ENCODE assay signal across 12 mouse cellular contexts in the genomic region with DNA sequence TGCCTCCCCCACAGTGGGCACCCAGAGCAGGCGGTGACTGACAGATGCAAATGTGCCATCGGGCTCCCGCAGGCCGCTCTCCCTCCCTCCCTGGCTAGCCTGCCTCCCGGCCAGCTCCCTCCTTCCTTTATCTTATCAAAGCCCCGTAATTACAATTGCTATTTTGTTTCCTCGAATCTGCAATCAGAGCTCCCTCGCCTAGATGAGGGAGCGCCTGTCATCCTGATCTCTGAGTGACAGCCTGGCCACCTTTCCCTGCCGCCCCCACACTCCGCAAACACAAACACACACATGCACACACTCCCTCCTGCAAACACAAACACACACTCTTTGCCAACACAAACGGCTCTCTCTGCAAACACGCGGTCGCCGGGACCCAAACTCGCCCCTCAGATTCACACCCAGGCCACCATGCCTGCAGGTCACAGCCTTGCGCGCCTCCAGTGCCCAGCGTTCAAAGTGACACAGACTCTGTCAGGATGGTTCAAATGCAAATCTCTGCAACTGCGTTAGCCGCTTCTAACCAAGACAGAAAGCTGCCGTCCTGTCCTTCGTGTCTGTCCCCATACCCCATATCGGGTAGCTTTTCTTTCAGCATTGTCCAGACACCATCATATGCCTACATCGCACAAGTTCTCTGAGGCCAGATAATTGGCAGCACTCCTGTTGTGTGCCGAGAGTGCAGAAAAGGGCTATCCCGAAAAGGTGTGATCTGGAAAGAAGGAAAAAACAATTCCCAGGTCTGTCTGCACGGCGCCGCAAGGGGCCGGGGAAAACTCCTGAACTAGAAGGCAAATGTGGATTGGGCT. TPM values are rescaled to one million over a fixed set of nuclear protein-coding genes. Genes with fewer than 3 reads are reported as not detected.
DNase-seq lines count a peak whose midpoint lies in the region; ATAC-seq lines count a peak whose summit lies in the region.
"Had no signal": no experiment of that assay in that cellular context is flagged by ENCODE, and none has a peak within 500 bp of the region (broad histone marks: within the 10 kb centered on the region; RNA-seq: fewer than 3 reads in every experiment).

No protein-coding gene starts in this region.

- under 1% methylated on average over 32 of the region's 32 CpGs for WGBS in forebrain, embryonic 10.5 days
- 2% methylated on average over 32 of the region's 32 CpGs for WGBS in forebrain, embryonic 14.5 days
- WGBS in kidney, embryonic 16.5 days, result 5% methylated on average over 32 of the region's 32 CpGs
- 4% methylated on average over 32 of the region's 32 CpGs for WGBS in kidney, embryonic 14.5 days
- 3% methylated on average over 32 of the region's 32 CpGs for WGBS in limb, embryonic 11.5 days

- DNase-seq in forebrain, embryonic 10.5 days (ENCODE audit: extremely low spot score, low spot score), result peak; percentile 43
- DNase-seq in forebrain, embryonic 14.5 days (ENCODE audit: low spot score), result no peak
- DNase-seq in ZHBTc4 (ENCODE audit: low read depth, low spot score), result peak; percentile 25
- peak; percentile 58 for DNase-seq in limb, embryonic 11.5 days (ENCODE audit: low spot score)
- no peak for DNase-seq in frontal cortex, postnatal 10 days (ENCODE audit: low spot score in 2 of 2)

- no peak for ATAC-seq in forebrain, embryonic 14.5 days
- no peak for ATAC-seq in kidney, embryonic 16.5 days (ENCODE audit: low FRiP score, low TSS enrichment)
- no peak for ATAC-seq in kidney, embryonic 14.5 days (ENCODE audit: low FRiP score, low TSS enrichment)
- ATAC-seq in limb, embryonic 11.5 days (ENCODE audit: insufficient number of reproducible peaks, low FRiP score, low TSS enrichment, low read depth), result no peak
- no peak for ATAC-seq in erythroblast, adult 5-6 weeks (replicated peaks; ENCODE audit: low FRiP score, poor library complexity, severe bottlenecking)

- H3K27ac ChIP-seq in forebrain, embryonic 10.5 days, result no peak overlapping the region
- no peak overlapping the region for H3K27ac ChIP-seq in forebrain, embryonic 14.5 days (ENCODE audit: low read depth, low read length)
- H3K27ac ChIP-seq in kidney, embryonic 16.5 days (ENCODE audit: low read length), result no peak overlapping the region
- H3K27ac ChIP-seq in kidney, embryonic 14.5 days (ENCODE audit: low read depth, low read length), result no peak overlapping the region
- no peak overlapping the region for H3K27ac ChIP-seq in limb, embryonic 11.5 days (replicated peaks; ENCODE audit: low read depth, low read length)

- H3K9ac ChIP-seq in forebrain, embryonic 14.5 days (ENCODE audit: low read length), result no peak overlapping the region
- no peak overlapping the region for H3K9ac ChIP-seq in kidney, embryonic 16.5 days (replicated peaks; ENCODE audit: low read length)
- H3K9ac ChIP-seq in kidney, embryonic 14.5 days (ENCODE audit: low read depth, low read length), result no peak overlapping the region
- H3K9ac ChIP-seq in limb, embryonic 11.5 days (ENCODE audit: low read length), result no peak overlapping the region

- H3K4me3 ChIP-seq in forebrain, embryonic 10.5 days, result peak overlapping the region; percentile 6; the same call in 1 of the 2 replicates
- H3K4me3 ChIP-seq in forebrain, embryonic 14.5 days (ENCODE audit: low read depth, low read length), result no peak overlapping the region
- H3K4me3 ChIP-seq in kidney, embryonic 16.5 days (ENCODE audit: low read length), result 0 out of 2 replicates have a peak overlapping the region, but pooled peaks have one; percentile 10
- H3K4me3 ChIP-seq in kidney, embryonic 14.5 days (ENCODE audit: low read length), result no peak overlapping the region
- H3K4me3 ChIP-seq in limb, embryonic 11.5 days (ENCODE audit: low read depth, low read length), result no peak overlapping the region
- H3K4me3 ChIP-seq: erythroblast, embryonic 14.5 days had no signal

- peaks cover 8% of the 10 kb centered on the region; the same call in 1 of the 2 replicates for H3K36me3 ChIP-seq in forebrain, embryonic 10.5 days (replicated peaks)
- peaks cover 1% of the 10 kb centered on the region; the same call in 1 of the 2 replicates for H3K36me3 ChIP-seq in forebrain, embryonic 14.5 days (ENCODE audit: control insufficient read depth, insufficient read depth, low read length)
- H3K36me3 ChIP-seq in kidney, embryonic 16.5 days (ENCODE audit: insufficient read depth, low read length), result no peaks in the 10 kb centered on the region
- peaks cover 1% of the 10 kb centered on the region; the same call in 1 of the 2 replicates for H3K36me3 ChIP-seq in kidney, embryonic 14.5 days (ENCODE audit: control insufficient read depth, insufficient read depth, low read length)
- no peaks in the 10 kb centered on the region for H3K36me3 ChIP-seq in limb, embryonic 11.5 days (ENCODE audit: control insufficient read depth, insufficient read depth, low read length)

- peaks cover 77% of the 10 kb centered on the region for H3K4me1 ChIP-seq in forebrain, embryonic 10.5 days
- peaks cover 6% of the 10 kb centered on the region for H3K4me1 ChIP-seq in forebrain, embryonic 14.5 days (ENCODE audit: control insufficient read depth, insufficient read depth, low read length)
- peaks cover 52% of the 10 kb centered on the region for H3K4me1 ChIP-seq in kidney, embryonic 16.5 days (ENCODE audit: insufficient read depth, low read length)
- peaks cover 34% of the 10 kb centered on the region; the same call in 1 of the 2 replicates for H3K4me1 ChIP-seq in kidney, embryonic 14.5 days (ENCODE audit: control insufficient read depth, insufficient read depth, low read length)
- peaks cover 25% of the 10 kb centered on the region for H3K4me1 ChIP-seq in limb, embryonic 11.5 days (ENCODE audit: control insufficient read depth, insufficient read depth, low read length)

- H3K9me3 ChIP-seq in forebrain, embryonic 10.5 days, result no peaks in the 10 kb centered on the region
- no peaks in the 10 kb centered on the region for H3K9me3 ChIP-seq in forebrain, embryonic 14.5 days (replicated peaks; ENCODE audit: control insufficient read depth, low read length)
- no peaks in the 10 kb centered on the region for H3K9me3 ChIP-seq in kidney, embryonic 16.5 days (ENCODE audit: low read length)
- no peaks in the 10 kb centered on the region for H3K9me3 ChIP-seq in kidney, embryonic 14.5 days (ENCODE audit: control insufficient read depth, low read length)
- no peaks in the 10 kb centered on the region for H3K9me3 ChIP-seq in limb, embryonic 11.5 days (ENCODE audit: control insufficient read depth, low read length)

- peaks cover 76% of the 10 kb centered on the region for H3K27me3 ChIP-seq in forebrain, embryonic 10.5 days (ENCODE audit: poor library complexity, severe bottlenecking)
- H3K27me3 ChIP-seq in forebrain, embryonic 14.5 days (replicated peaks; ENCODE audit: control insufficient read depth, insufficient read depth, low read length), result peaks cover 52% of the 10 kb centered on the region
- H3K27me3 ChIP-seq in kidney, embryonic 16.5 days (ENCODE audit: insufficient read depth, low read length), result peaks cover 56% of the 10 kb centered on the region
- H3K27me3 ChIP-seq in kidney, embryonic 14.5 days (ENCODE audit: control insufficient read depth, insufficient read depth, low read length), result peaks cover 50% of the 10 kb centered on the region
- H3K27me3 ChIP-seq in limb, embryonic 11.5 days (ENCODE audit: control insufficient read depth, insufficient read depth, low read length), result peaks cover 55% of the 10 kb centered on the region

- no peak overlapping the region for H3K4me2 ChIP-seq in forebrain, embryonic 14.5 days (ENCODE audit: low read length)
- H3K4me2 ChIP-seq in kidney, embryonic 16.5 days (replicated peaks; ENCODE audit: low read depth, low read length), result peak overlapping the region; percentile 14
- no peak overlapping the region; the same call in 1 of the 2 replicates for H3K4me2 ChIP-seq in kidney, embryonic 14.5 days (replicated peaks; ENCODE audit: low read depth, low read length)
- H3K4me2 ChIP-seq in limb, embryonic 11.5 days (ENCODE audit: low read depth, severe bottlenecking), result no peak overlapping the region

RNA-seq across cellular contexts. Expression of a gene that starts 2.8 kb away (rescaled TPM):
- 30.6 and 35.3 TPM in 2 replicates for polyA plus RNA-seq in forebrain, embryonic 10.5 days (2016; fragmentation: Nextera tagmentation; extraction: Ambion mirVana)
- 0.88 and 2.4 TPM in 2 replicates for polyA plus RNA-seq in forebrain, embryonic 14.5 days (2014; fragmentation: Nextera tagmentation; extraction: Ambion mirVana)
- 13.0 and 15.5 TPM in 2 replicates for polyA plus RNA-seq in kidney, embryonic 16.5 days (2015; fragmentation: Nextera tagmentation; extraction: Ambion mirVana)
- polyA plus RNA-seq in kidney, embryonic 14.5 days (2014; fragmentation: Nextera tagmentation; extraction: Ambion mirVana), result 25.1 and 29.3 TPM in 2 replicates
- polyA plus RNA-seq in limb, embryonic 11.5 days (2014; fragmentation: Nextera tagmentation; extraction: Ambion mirVana), result 42.8 and 46.1 TPM in 2 replicates
- total RNA-seq in erythroblast, adult 5-6 weeks (2015; ENCODE audit: low replicate concordance), result not detected in 2 replicates
- total RNA-seq in erythroblast, adult 5-6 weeks (2017; ENCODE audit: low replicate concordance), result not detected in 2 replicates
- total RNA-seq: adrenal gland, adult 8-10 months; gastrocnemius, postnatal 4 days; left cerebral cortex, postnatal 36 days had no signal
- polyA plus RNA-seq: erythroblast, embryonic 14.5 days had no signal

RNA-seq across cellular contexts. Expression of a gene that starts 3.8 kb away (rescaled TPM):
- polyA plus RNA-seq in forebrain, embryonic 10.5 days (2016; fragmentation: Nextera tagmentation; extraction: Ambion mirVana), result 10.7 and 16.1 TPM in 2 replicates
- polyA plus RNA-seq in forebrain, embryonic 14.5 days (2014; fragmentation: Nextera tagmentation; extraction: Ambion mirVana), result 11.7 and 12.7 TPM in 2 replicates
- 16.3 and 18.1 TPM in 2 replicates for polyA plus RNA-seq in kidney, embryonic 16.5 days (2015; fragmentation: Nextera tagmentation; extraction: Ambion mirVana)
- 21.4 and 111 TPM in 2 replicates for polyA plus RNA-seq in kidney, embryonic 14.5 days (2014; fragmentation: Nextera tagmentation; extraction: Ambion mirVana)
- polyA plus RNA-seq in limb, embryonic 11.5 days (2014; fragmentation: Nextera tagmentation; extraction: Ambion mirVana), result 15.9 and 19.5 TPM in 2 replicates
- total RNA-seq in erythroblast, adult 5-6 weeks (2015; ENCODE audit: low replicate concordance), result 11.1 and 12.3 TPM in 2 replicates
- total RNA-seq in erythroblast, adult 5-6 weeks (2017; ENCODE audit: low replicate concordance), result 9.4 and 22.3 TPM in 2 replicates

RNA-seq across cellular contexts. Expression of a gene that starts 38.1 kb away (rescaled TPM):
- 59.2 and 63.9 TPM in 2 replicates for polyA plus RNA-seq in forebrain, embryonic 10.5 days (2016; fragmentation: Nextera tagmentation; extraction: Ambion mirVana)
- polyA plus RNA-seq in forebrain, embryonic 14.5 days (2014; fragmentation: Nextera tagmentation; extraction: Ambion mirVana), result 70.2 and 77.0 TPM in 2 replicates
- 42.9 and 52.3 TPM in 2 replicates for polyA plus RNA-seq in kidney, embryonic 16.5 days (2015; fragmentation: Nextera tagmentation; extraction: Ambion mirVana)
- polyA plus RNA-seq in kidney, embryonic 14.5 days (2014; fragmentation: Nextera tagmentation; extraction: Ambion mirVana), result 46.3 and 67.8 TPM in 2 replicates
- 65.5 and 75.1 TPM in 2 replicates for polyA plus RNA-seq in limb, embryonic 11.5 days (2014; fragmentation: Nextera tagmentation; extraction: Ambion mirVana)
- 124 and 142 TPM in 2 replicates for total RNA-seq in erythroblast, adult 5-6 weeks (2015; ENCODE audit: low replicate concordance)
- total RNA-seq in erythroblast, adult 5-6 weeks (2017; ENCODE audit: low replicate concordance), result 257 and 309 TPM in 2 replicates

Comparison
In these comparisons a context has a peak if more than half of its experiments do, and no peak if none do; other contexts are left out.
1. DNase-seq: peak in forebrain, embryonic 10.5 days (single experiment), ZHBTc4 (single experiment) and limb, embryonic 11.5 days (single experiment); none in forebrain, embryonic 14.5 days (single experiment) and frontal cortex, postnatal 10 days (0 of 2).
2. H3K4me3 ChIP-seq: peak in forebrain, embryonic 10.5 days (single experiment) and kidney, embryonic 16.5 days (single experiment); none in forebrain, embryonic 14.5 days (single experiment), kidney, embryonic 14.5 days (single experiment) and limb, embryonic 11.5 days (single experiment).